Mouse (Mus musculus) bone marrow, adult 2 months (tissue): Measurements from ENCODE around the gene Lrrc8d.

Experiments used
- CTCF ChIP-seq: fragments of 200-500 bp; IDR thresholded peaks from 2 replicates; pipeline ENCODE4 v1.5.1; 2011; ENCODE audit warnings: low read length, control low read depth; ENCODE audit not compliant: control insufficient read depth, insufficient read depth
- POLR2A ChIP-seq: fragments of 200-500 bp; IDR thresholded peaks from 2 replicates; pipeline ENCODE4 v1.6.1; 2011; ENCODE audit warnings: low read depth, mild to moderate bottlenecking, control low read depth, low read length, borderline replicate concordance; ENCODE audit not compliant: control insufficient read depth

GRCm38 (mm10) chr5:105832140-105832539 lies 132.4 kb downstream of the Lrrc8d start:
- TF ChIP-seq POLR2A (no peak), CTCF (no peak)
